Mouse (Mus musculus) intestine, embryonic 16.5 days (tissue): Measurements from ENCODE around the gene Gm6583. TPM values are rescaled to one million over a fixed set of nuclear protein-coding genes. Genes with fewer than 3 reads are reported as not detected.

Experiments
- ATAC-seq: fragments of 200-750 bp; cut with Nextera tagmentation; 2 replicates; pipeline ENCODE4 v1.8.0; 2017; ENCODE audit warnings: moderate TSS enrichment, moderate library complexity
- H3K27ac ChIP-seq: fragments of 300-500 bp; sonication (generic); 2 replicates; pipeline ENCODE4 v1.5.1; 2014; ENCODE audit warnings: mild to moderate bottlenecking, low read length
- H3K27me3 ChIP-seq: fragments of 300-500 bp; sonication (generic); replicated peaks from 2 replicates; pipeline ENCODE4 v1.6.1; 2014; ENCODE audit warnings: low read length, control low read depth, mixed read lengths; ENCODE audit not compliant: control insufficient read depth, insufficient read depth
- H3K36me3 ChIP-seq: fragments of 300-500 bp; sonication (generic); 2 replicates; pipeline ENCODE4 v1.6.1; 2014; ENCODE audit warnings: low read length, control low read depth; ENCODE audit not compliant: control insufficient read depth, insufficient read depth
- H3K4me1 ChIP-seq: fragments of 300-500 bp; sonication (generic); 2 replicates; pipeline ENCODE4 v1.6.1; 2014; ENCODE audit warnings: low read length, control low read depth, mixed read lengths; ENCODE audit not compliant: control insufficient read depth, insufficient read depth
- H3K4me2 ChIP-seq: fragments of 300-500 bp; sonication (generic); 2 replicates; pipeline ENCODE4 v1.6.1; 2014; ENCODE audit warnings: low read depth, low read length, control low read depth
- H3K4me3 ChIP-seq: fragments of 300-500 bp; sonication (generic); 2 replicates; pipeline ENCODE4 v1.5.1; 2014; ENCODE audit warnings: mild to moderate bottlenecking, low read length
- H3K9ac ChIP-seq: fragments of 300-500 bp; sonication (generic); 2 replicates; pipeline ENCODE4 v1.6.1; 2014; ENCODE audit warnings: low read depth, low read length
- H3K9me3 ChIP-seq: fragments of 300-500 bp; sonication (generic); 2 replicates; pipeline ENCODE4 v1.6.1; 2016; ENCODE audit warnings: low read length, control low read depth; ENCODE audit not compliant: control insufficient read depth
- WGBS: fragments of 180-500 bp; shearing (Covaris S2); extraction: QIAGEN DNeasy Blood & Tissue Kit; methylation state at CpG from one replicate; pipeline ENCODE4 v1.1.7; 2014; 5-methylcytosine and 5-hydroxymethylcytosine counted together
- polyA plus RNA-seq: library from polyadenylated mRNA; unstranded; fragments of >200 nt; fragmentation: Nextera tagmentation; extraction: Ambion mirVana; gene quantifications from 2 replicates; pipeline ENCODE4 v1.2.1, GENCODE M21; 2015

Gm6583 gene
- polyA plus RNA-seq, 1 experiment from 2014 or later = 0.22 TPM

DNA sequence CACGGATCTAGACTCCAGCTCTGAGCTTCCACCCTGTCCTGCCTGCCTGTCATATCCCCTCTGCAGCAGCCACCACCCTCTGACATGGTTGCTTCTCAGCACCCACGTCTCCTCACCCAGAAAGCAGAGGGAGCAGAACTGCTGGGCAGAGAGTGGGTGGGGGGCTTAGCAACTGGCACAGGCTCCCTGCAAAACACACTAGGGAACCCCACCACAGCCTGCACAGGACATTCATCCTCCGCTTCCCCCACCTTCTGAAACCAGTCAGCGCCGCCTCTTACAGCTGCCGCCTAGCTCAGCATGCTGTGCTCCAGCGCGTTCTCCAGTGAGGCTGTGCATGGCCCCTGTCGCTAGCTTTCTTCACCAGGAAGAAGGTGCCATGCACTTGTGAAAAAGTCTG, 33.5 kb upstream of the Gm6583 start:
- no peak overlapping the region for H3K27ac ChIP-seq
- H3K9ac ChIP-seq = no peak overlapping the region
- no peaks in the 10 kb centered on the region for H3K9me3 ChIP-seq
- peaks cover 15% of the 10 kb centered on the region for H3K27me3 ChIP-seq
- no peaks in the 10 kb centered on the region for H3K36me3 ChIP-seq
- H3K4me2 ChIP-seq = no peak overlapping the region
- no peak for ATAC-seq
- H3K4me1 ChIP-seq = peaks cover 2% of the 10 kb centered on the region; the same call in 1 of the 2 replicates
- no peak overlapping the region for H3K4me3 ChIP-seq
- WGBS = 72% methylated on average over 9 of the region's 9 CpGs

- H3K4me2 ChIP-seq = no peak overlapping the region
- 60% methylated on average over 2 of the region's 2 CpGs for WGBS
- peak; percentile 61 for ATAC-seq
- no peak overlapping the region for H3K9ac ChIP-seq
- no peaks in the 10 kb centered on the region for H3K27me3 ChIP-seq
- peaks cover 6% of the 10 kb centered on the region; the same call in 1 of the 2 replicates for H3K4me1 ChIP-seq
- H3K9me3 ChIP-seq = no peaks in the 10 kb centered on the region
- H3K4me3 ChIP-seq = no peak overlapping the region
- no peaks in the 10 kb centered on the region for H3K36me3 ChIP-seq
- no peak overlapping the region for H3K27ac ChIP-seq
These were observed 30.1 kb upstream of the Gm6583 start for GRCm38 (mm10) chr5:112385973-112386372.

DNA sequence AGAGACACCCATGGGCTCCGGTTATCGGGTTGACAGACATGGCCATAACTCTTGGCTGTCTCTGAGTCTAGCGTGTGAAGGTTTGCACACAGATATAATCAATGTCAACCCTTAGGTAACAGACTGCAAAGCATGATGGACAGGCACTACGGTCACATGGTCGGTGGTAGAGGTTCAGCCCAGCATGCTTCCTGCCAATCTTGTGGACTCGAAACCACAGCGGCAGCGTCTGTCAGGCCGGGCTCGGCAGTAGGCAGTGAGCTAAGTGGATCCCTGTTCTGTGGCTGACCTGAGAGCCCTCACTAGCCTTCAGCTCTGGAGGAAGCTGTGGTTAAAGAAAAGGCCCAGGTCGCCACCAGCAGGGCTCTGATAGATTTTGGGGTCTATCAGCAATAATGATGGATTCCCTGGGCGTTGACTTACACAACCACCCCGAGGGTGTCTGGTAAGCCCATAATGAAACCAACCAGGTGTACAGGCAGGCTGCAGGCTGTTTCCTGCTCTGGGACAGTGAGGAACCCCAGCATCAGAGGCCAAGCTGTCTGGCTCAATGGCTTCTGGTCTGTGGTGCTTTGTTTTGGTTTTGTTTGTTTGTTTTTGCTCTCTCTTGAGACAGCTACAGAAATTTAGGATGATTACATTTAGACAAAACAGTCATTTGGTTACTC, 29.1 kb upstream of the Gm6583 start:
- Histone ChIP-seq H3K27me3 (no peaks in the 10 kb centered on the region), H3K9me3 (no peaks in the 10 kb centered on the region), H3K27ac (no peak overlapping the region), H3K9ac (no peak overlapping the region), H3K4me2 (no peak overlapping the region), H3K4me1 (peaks cover 6% of the 10 kb centered on the region; the same call in 1 of the 2 replicates), H3K4me3 (no peak overlapping the region), H3K36me3 (no peaks in the 10 kb centered on the region; the same call in 1 of the 2 replicates)
- 90% methylated on average over 13 of the region's 13 CpGs for WGBS
- ATAC-seq = no peak

- Histone ChIP-seq H3K36me3 (no peaks in the 10 kb centered on the region; the same call in none of the 2 replicates), H3K9ac (no peak overlapping the region), H3K4me1 (peaks cover 6% of the 10 kb centered on the region; the same call in 1 of the 2 replicates), H3K27me3 (no peaks in the 10 kb centered on the region), H3K4me2 (no peak overlapping the region), H3K4me3 (no peak overlapping the region), H3K9me3 (no peaks in the 10 kb centered on the region), H3K27ac (no peak overlapping the region; the same call in 1 of the 2 replicates)
- peak; percentile 40; the same call in 1 of the 2 replicates for ATAC-seq
- 46% methylated on average over 16 of the region's 17 CpGs for WGBS
These were observed 27.0 kb upstream of the Gm6583 start for GRCm38 (mm10) chr5:112382641-112383330.

GRCm38 (mm10) chr5:112382042-112382441, 26.2 kb upstream of the Gm6583 start:
- H3K4me1 ChIP-seq = peaks cover 6% of the 10 kb centered on the region; the same call in 1 of the 2 replicates
- no peaks in the 10 kb centered on the region for H3K27me3 ChIP-seq
- no peak overlapping the region for H3K27ac ChIP-seq
- no peak overlapping the region for H3K4me2 ChIP-seq
- 63% methylated on average over 9 of the region's 9 CpGs for WGBS
- H3K4me3 ChIP-seq = no peak overlapping the region
- H3K9me3 ChIP-seq = no peaks in the 10 kb centered on the region
- H3K36me3 ChIP-seq = peaks cover 3% of the 10 kb centered on the region
- no peak overlapping the region for H3K9ac ChIP-seq
- ATAC-seq = no peak

DNA sequence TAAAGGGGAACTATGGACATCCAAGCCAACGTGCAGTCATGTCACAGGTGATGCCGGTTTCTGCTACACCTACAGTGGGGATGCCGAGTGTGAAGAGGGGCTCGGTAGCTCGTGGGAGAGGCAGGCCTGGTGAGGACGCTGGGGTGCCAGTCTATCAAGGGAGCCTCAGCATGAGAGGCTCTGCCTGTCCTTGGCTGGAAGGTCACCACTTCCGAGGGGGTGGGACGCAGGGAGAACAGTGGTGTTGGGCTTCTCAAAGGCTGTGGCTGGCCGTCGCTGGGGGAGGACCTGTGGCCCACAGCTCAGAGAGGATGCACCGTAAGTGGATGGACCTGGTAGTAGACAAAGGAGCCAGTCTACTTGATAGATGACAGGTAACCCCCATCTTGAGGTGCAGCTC, 25.3 kb upstream of the Gm6583 start:
- no peaks in the 10 kb centered on the region for H3K27me3 ChIP-seq
- no peak for ATAC-seq
- peaks cover 6% of the 10 kb centered on the region; the same call in 1 of the 2 replicates for H3K4me1 ChIP-seq
- no peak overlapping the region for H3K4me3 ChIP-seq
- H3K36me3 ChIP-seq = peaks cover 3% of the 10 kb centered on the region
- no peaks in the 10 kb centered on the region for H3K9me3 ChIP-seq
- H3K27ac ChIP-seq = no peak overlapping the region
- no peak overlapping the region for H3K9ac ChIP-seq
- no peak overlapping the region for H3K4me2 ChIP-seq
- 77% methylated on average over 11 of the region's 11 CpGs for WGBS

DNA sequence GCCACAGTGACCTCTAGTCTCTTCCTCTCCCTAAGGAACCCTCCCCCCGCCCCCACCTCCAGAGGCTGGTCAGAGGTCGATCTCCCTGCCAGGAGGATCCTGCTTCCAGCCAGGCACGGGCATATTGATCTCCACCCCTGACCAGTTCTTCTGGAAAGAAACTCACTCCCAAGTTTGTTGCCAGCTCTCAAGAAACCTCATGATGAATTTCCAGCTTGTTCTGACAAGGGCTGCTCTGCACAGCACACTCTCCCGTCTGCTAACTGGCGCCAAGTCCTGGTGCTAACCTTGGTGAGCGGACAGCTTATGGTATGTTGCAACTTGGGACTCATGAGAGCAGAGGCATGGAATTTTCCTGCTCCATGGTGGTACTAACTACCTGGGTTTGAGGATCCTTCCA, 22.9 kb upstream of the Gm6583 start:
- Histone ChIP-seq H3K36me3 (peaks cover 3% of the 10 kb centered on the region), H3K4me2 (no peak overlapping the region), H3K27me3 (no peaks in the 10 kb centered on the region), H3K9me3 (no peaks in the 10 kb centered on the region), H3K9ac (no peak overlapping the region), H3K27ac (no peak overlapping the region), H3K4me1 (peaks cover 6% of the 10 kb centered on the region; the same call in 1 of the 2 replicates), H3K4me3 (no peak overlapping the region)
- WGBS = 70% methylated on average over 6 of the region's 6 CpGs
- ATAC-seq = no peak

GRCm38 (mm10) chr5:112377380-112377779, 21.5 kb upstream of the Gm6583 start:
- Histone ChIP-seq H3K9me3 (no peaks in the 10 kb centered on the region), H3K36me3 (peaks cover 6% of the 10 kb centered on the region), H3K27me3 (no peaks in the 10 kb centered on the region), H3K4me3 (no peak overlapping the region), H3K9ac (no peak overlapping the region), H3K27ac (no peak overlapping the region), H3K4me1 (0 out of 2 replicates have a peak, but pooled peaks cover under 1% of the 10 kb centered on the region), H3K4me2 (no peak overlapping the region)
- WGBS = 100% methylated on average over 1 of the region's 1 CpGs
- ATAC-seq = no peak

DNA sequence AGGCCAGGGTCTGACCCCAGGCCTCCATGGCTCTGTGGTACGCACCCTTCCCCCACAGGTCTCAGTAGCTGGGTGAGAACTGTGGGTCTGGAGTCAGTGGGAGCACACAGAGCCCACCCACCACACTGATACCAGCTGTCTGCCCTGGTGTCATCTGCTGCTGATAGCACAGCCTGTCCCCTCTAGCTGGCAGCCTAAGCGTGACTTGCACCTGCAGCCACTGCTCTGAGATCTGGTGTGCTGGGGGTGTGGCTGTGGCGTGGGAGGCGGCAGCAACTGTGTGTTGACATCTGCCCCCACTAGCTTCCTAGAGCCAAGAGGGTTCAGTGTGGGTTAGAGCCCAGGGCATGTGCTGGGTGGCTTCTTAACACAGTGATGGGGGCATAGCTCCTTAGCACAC, 20.3 kb upstream of the Gm6583 start:
- H3K4me1 ChIP-seq = no peaks in the 10 kb centered on the region
- H3K27me3 ChIP-seq = no peaks in the 10 kb centered on the region
- WGBS = 92% methylated on average over 4 of the region's 4 CpGs
- no peak overlapping the region for H3K9ac ChIP-seq
- H3K36me3 ChIP-seq = peaks cover 7% of the 10 kb centered on the region
- H3K27ac ChIP-seq = no peak overlapping the region
- no peak overlapping the region for H3K4me2 ChIP-seq
- no peak overlapping the region for H3K4me3 ChIP-seq
- H3K9me3 ChIP-seq = no peaks in the 10 kb centered on the region
- ATAC-seq = no peak
